Mouse (Mus musculus) CH12.LX (cell line): ENCODE measurements around the gene Adamtsl5. TPM values are rescaled to one million over a fixed set of nuclear protein-coding genes. Genes with fewer than 3 reads are reported as not detected.

ENCODE experiments used
- DNase-seq: peaks from one replicate; pipeline ENCODE4 v3.0.0-alpha.2; 2013; ENCODE audit errors: extremely low read depth
- H3K27ac ChIP-seq: 2 replicates; pipeline ENCODE4 v1.5.1; 2012; ENCODE audit warnings: low read depth, mild to moderate bottlenecking, control low read depth, moderate library complexity; ENCODE audit not compliant: insufficient read depth
- H3K27me3 ChIP-seq: replicated peaks from 2 replicates; pipeline ENCODE3; 2012; ENCODE audit warnings: inconsistent platforms
- H3K36me3 ChIP-seq, 2 experiments: replicated peaks in 1 of 2; 2 replicates each; pipeline versions ENCODE3 to v1.6.1; 2012; ENCODE audit warnings: inconsistent platforms in 1 of 2, low read length in 1 of 2, mild to moderate bottlenecking in 1 of 2, mixed read lengths in 1 of 2, moderate library complexity in 1 of 2; ENCODE audit not compliant: control insufficient read depth in 1 of 2, insufficient read depth in 1 of 2
- H3K4me1 ChIP-seq, 2 experiments: 2 replicates each; pipeline ENCODE4 v1.6.1; 2012; ENCODE audit warnings: inconsistent platforms in 1 of 2, moderate library complexity in 1 of 2; ENCODE audit not compliant: insufficient read depth in 2 of 2, control insufficient read depth in 1 of 2
- H3K4me2 ChIP-seq: 2 replicates; pipeline ENCODE4 v1.6.1; 2012; ENCODE audit warnings: low read depth, mild to moderate bottlenecking, control low read depth; ENCODE audit not compliant: poor library complexity, insufficient read depth, severe bottlenecking
- H3K4me3 ChIP-seq, 3 experiments: fragments of 150-350 bp in 1 of 3; sonication (generic) in 1 of 3; replicated peaks in 1 of 3; 2 replicates each; pipeline versions ENCODE3 to v1.5.1; 2011 to 2012; ENCODE audit warnings: low read depth in 2 of 3, low read length in 2 of 3, mild to moderate bottlenecking in 2 of 3, moderate library complexity in 2 of 3, control low read depth in 1 of 3, improper control_type of control experiment in 1 of 3, inconsistent platforms in 1 of 3, mixed read lengths in 1 of 3; ENCODE audit not compliant: poor library complexity in 1 of 3
- H3K79me2 ChIP-seq: replicated peaks from 2 replicates; pipeline ENCODE4 v1.6.1; 2012; ENCODE audit warnings: mild to moderate bottlenecking, moderate library complexity; ENCODE audit not compliant: control insufficient read depth, poor library complexity, insufficient read depth, severe bottlenecking; ENCODE audit errors: extremely low read depth
- H3K9ac ChIP-seq: 2 replicates; pipeline ENCODE4 v1.6.1; 2012; ENCODE audit warnings: low read depth, mild to moderate bottlenecking, control low read depth, moderate library complexity; ENCODE audit not compliant: insufficient read depth
- H3K9me3 ChIP-seq: replicated peaks from 2 replicates; pipeline ENCODE3; 2012; ENCODE audit warnings: low read length, inconsistent platforms, mixed read lengths
- BHLHE40 ChIP-seq: IDR thresholded peaks from 2 replicates; pipeline ENCODE4 v1.6.1; 2011; ENCODE audit warnings: mild to moderate bottlenecking, low read depth, low read length, improper control_type of control experiment
- CHD2 ChIP-seq: IDR thresholded peaks from 2 replicates; pipeline ENCODE4 v1.6.1; 2011; ENCODE audit warnings: low read length, improper control_type of control experiment
- CTCF ChIP-seq, 2 experiments: IDR thresholded peaks in 1 of 2; conservative IDR thresholded peaks in 1 of 2; 2 replicates each; pipeline ENCODE4 v1.5.1; 2011 to 2012; ENCODE audit warnings: low read depth in 2 of 2, low read length in 2 of 2, improper control_type of control experiment in 1 of 2, inconsistent platforms in 1 of 2, mild to moderate bottlenecking in 1 of 2, moderate library complexity in 1 of 2
- E2F4 ChIP-seq: IDR thresholded peaks from 2 replicates; pipeline ENCODE4 v1.6.1; 2011; ENCODE audit warnings: low read depth, low read length, improper control_type of control experiment; ENCODE audit not compliant: insufficient replicate concordance
- ELF1 ChIP-seq: IDR thresholded peaks from 2 replicates; pipeline ENCODE4 v1.6.1; 2014; ENCODE audit warnings: low read depth, mild to moderate bottlenecking, inconsistent platforms, low read length, improper control_type of control experiment
- EP300 ChIP-seq: IDR thresholded peaks from 2 replicates; pipeline ENCODE4 v1.6.1; 2011; ENCODE audit warnings: low read length, improper control_type of control experiment
- ETS1 ChIP-seq: conservative IDR thresholded peaks from 2 replicates; pipeline ENCODE4 v1.6.1; 2012; ENCODE audit warnings: low read depth, mild to moderate bottlenecking, inconsistent platforms, low read length, improper control_type of control experiment, moderate library complexity
- GABPA ChIP-seq: IDR thresholded peaks from 2 replicates; pipeline ENCODE4 v1.6.1; 2012; ENCODE audit warnings: low read depth, low read length, improper control_type of control experiment, inconsistent platforms; ENCODE audit not compliant: insufficient replicate concordance
- JUN ChIP-seq: IDR thresholded peaks from 2 replicates; pipeline ENCODE4 v1.6.1; 2011; ENCODE audit warnings: low read depth, mild to moderate bottlenecking, low read length, improper control_type of control experiment, moderate library complexity; ENCODE audit not compliant: insufficient read depth
- JUND ChIP-seq: conservative IDR thresholded peaks from 2 replicates; pipeline ENCODE4 v1.6.1; 2011; ENCODE audit warnings: low read depth, low read length, improper control_type of control experiment
- KAT2A ChIP-seq: IDR thresholded peaks from 2 replicates; pipeline ENCODE4 v1.6.1; 2012; ENCODE audit warnings: low read length, improper control_type of control experiment, inconsistent platforms; ENCODE audit not compliant: insufficient replicate concordance
- MAFK ChIP-seq: IDR thresholded peaks from 2 replicates; pipeline ENCODE4 v1.6.1; 2011; ENCODE audit warnings: low read length, improper control_type of control experiment; ENCODE audit not compliant: insufficient replicate concordance
- MAZ ChIP-seq: IDR thresholded peaks from 2 replicates; pipeline ENCODE4 v1.6.1; 2012; ENCODE audit warnings: low read depth, mild to moderate bottlenecking, inconsistent platforms, low read length, improper control_type of control experiment, moderate library complexity
- MEF2A ChIP-seq: IDR thresholded peaks from 2 replicates; pipeline ENCODE4 v1.6.1; 2014; ENCODE audit warnings: low read depth, mild to moderate bottlenecking, inconsistent platforms, low read length, improper control_type of control experiment, borderline replicate concordance
- MYC ChIP-seq: IDR thresholded peaks from 2 replicates; pipeline ENCODE4 v1.6.1; 2011; ENCODE audit warnings: low read depth, mild to moderate bottlenecking, improper control_type of control experiment, low read length
- NELFE ChIP-seq: IDR thresholded peaks from 2 replicates; pipeline ENCODE4 v1.6.1; 2011; ENCODE audit warnings: low read depth, low read length, improper control_type of control experiment
- POLR2AphosphoS2 ChIP-seq: IDR thresholded peaks from 2 replicates; pipeline ENCODE4 v1.6.1; 2011; ENCODE audit warnings: low read depth, low read length, improper control_type of control experiment
- RCOR1 ChIP-seq: conservative IDR thresholded peaks from 2 replicates; pipeline ENCODE4 v1.6.1; 2012; ENCODE audit warnings: low read depth, mild to moderate bottlenecking, inconsistent platforms, low read length, improper control_type of control experiment
- SIN3A ChIP-seq: IDR thresholded peaks from 2 replicates; pipeline ENCODE4 v1.6.1; 2012; ENCODE audit warnings: low read length, improper control_type of control experiment, inconsistent platforms
- SMC3 ChIP-seq: IDR thresholded peaks from 2 replicates; pipeline ENCODE4 v1.6.1; 2011; ENCODE audit warnings: low read depth, low read length, improper control_type of control experiment
- TBP ChIP-seq: conservative IDR thresholded peaks from 2 replicates; pipeline ENCODE4 v1.6.1; 2011; ENCODE audit warnings: low read depth, low read length, improper control_type of control experiment
- USF2 ChIP-seq: conservative IDR thresholded peaks from 2 replicates; pipeline ENCODE4 v1.6.1; 2011; ENCODE audit warnings: low read depth, low read length, improper control_type of control experiment
- ZC3H11A ChIP-seq: IDR thresholded peaks from 2 replicates; pipeline ENCODE4 v1.6.1; 2012; ENCODE audit warnings: low read depth, mild to moderate bottlenecking, inconsistent platforms, low read length, improper control_type of control experiment
- dilution Hi-C: fragments of 300-500 bp; cut with MboI; formaldehyde crosslinking; loops from 2 replicates; pipeline ENCODE4 v1.14.3; 2020; ENCODE audit warnings: low sequenced_read_pairs; ENCODE audit not compliant: extremely low pct_unique_long_range_greater_than_20kb, extremely low pct_ligation_motif_present
- in situ Hi-C: fragments of 300-500 bp; cut with MboI; formaldehyde crosslinking; loops from 3 replicates; pipeline ENCODE4 v1.14.3; 2019; ENCODE audit warnings: low sequenced_read_pairs, low pct_ligation_motif_present, low pct_unique_long_range_greater_than_20kb, mixed read lengths
- polyA plus RNA-seq: library from polyadenylated mRNA; unstranded; fragments of >175 nt; gene quantifications from 2 replicates; pipeline ENCODE4 v1.2.1, GENCODE M21; 2012; ENCODE audit warnings: low read depth; ENCODE audit not compliant: insufficient read length
- total RNA-seq, 2 experiments: library from RNA; depleted of rRNA; stranded (reverse); fragments of 300-350 nt in 1 of 2; fragments of >200 nt in 1 of 2; gene quantifications; 2 replicates each; pipeline ENCODE4 v1.2.3; 2012 to 2014

Adamtsl5 gene
- total and polyA plus RNA-seq, 3 experiments, result 0.16 to 0.55 (median 0.27) TPM

GRCm38 (mm10) chr10:80344131-80344661 lies 4.0 kb downstream of the Adamtsl5 start:
- dilution Hi-C loops, result no loop called here
- no peak for DNase-seq
- no peak for TF ChIP-seq KAT2A
- no peak for TF ChIP-seq MAZ
- no peak for TF ChIP-seq MAFK
- TF ChIP-seq E2F4, result no peak
- TF ChIP-seq RCOR1, result no peak
- no peak for TF ChIP-seq USF2
- no peak for TF ChIP-seq NELFE
- no peak for TF ChIP-seq ZC3H11A
- TF ChIP-seq ELF1, result no peak
- no peak for TF ChIP-seq CHD2
- TF ChIP-seq EP300, result no peak
- TF ChIP-seq MEF2A, result no peak
- Histone ChIP-seq H3K4me2 (no peak overlapping the region), H3K36me3 (no peaks in the 10 kb centered on the region), H3K4me3 (no peak overlapping the region), H3K79me2 (no peaks in the 10 kb centered on the region), H3K27ac (no peak overlapping the region), H3K4me1 (peaks cover 3 to 20% of the 10 kb centered on the region in 2 experiments), H3K9me3 (peaks cover 19% of the 10 kb centered on the region), H3K27me3 (peaks cover 42% of the 10 kb centered on the region), H3K9ac (no peak overlapping the region)
- in situ Hi-C loops, result no loop called here

GRCm38 (mm10) chr10:80343425-80343895 lies 4.8 kb downstream of the Adamtsl5 start:
- in situ Hi-C loops (no loop called here), dilution Hi-C loops (no loop called here)
- H3K27me3 ChIP-seq, result peaks cover 37% of the 10 kb centered on the region
- no peaks in the 10 kb centered on the region for H3K36me3 ChIP-seq
- H3K27ac ChIP-seq, result no peak overlapping the region
- no peak overlapping the region for H3K4me3 ChIP-seq
- DNase-seq, result no peak
- H3K9me3 ChIP-seq, result peaks cover 19% of the 10 kb centered on the region
- H3K79me2 ChIP-seq, result no peaks in the 10 kb centered on the region
- H3K9ac ChIP-seq, result no peak overlapping the region
- TF ChIP-seq POLR2AphosphoS2 (no peak), CHD2 (no peak), SMC3 (no peak), JUND (no peak), MYC (no peak), SIN3A (no peak), TBP (no peak), GABPA (no peak), JUN (no peak), CTCF (conservative IDR thresholded peaks at IDR 0.05 in 1 of 2, IDR thresholded peaks at IDR 0.05 in 1 of 2; ENCODE audit: low read depth in 2 of 2, low read length in 2 of 2) (no peak), RCOR1 (no peak), BHLHE40 (no peak), EP300 (no peak), ETS1 (no peak)
- TF ChIP-seq, all 38 proteins: peak for 0
- H3K4me1 ChIP-seq, result peaks cover under 1 to 19% of the 10 kb centered on the region in 2 experiments
- no peak overlapping the region for H3K4me2 ChIP-seq
